Mouse (Mus musculus): ENCODE data around the gene Ttll10. TPM values are rescaled to one million over a fixed set of nuclear protein-coding genes. Genes with fewer than 3 reads are reported as not detected.

Gene Ttll10
- polyA plus RNA-seq, 1 experiment from 2014 or later: 0.38 TPM

DNA sequence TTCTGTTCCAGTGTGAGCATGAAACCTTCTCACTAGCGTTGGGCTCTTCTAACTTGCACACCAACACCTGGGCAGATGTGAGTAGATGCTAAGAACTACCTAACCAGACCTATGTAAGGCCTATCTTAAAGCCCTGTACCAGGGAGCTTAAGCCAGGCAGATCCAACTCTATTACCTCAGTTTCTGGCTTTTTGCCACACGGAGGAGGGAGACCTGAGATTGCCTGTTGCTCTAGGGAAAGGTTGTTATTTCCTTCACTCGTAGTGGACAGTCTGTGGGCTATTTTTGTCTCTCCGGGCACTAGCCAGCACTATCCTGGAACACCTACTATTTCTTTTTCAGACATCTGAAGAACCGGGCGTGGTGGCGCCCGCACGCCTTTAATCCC lies 5.3 kb upstream of the Ttll10 start:
- H3K27me3 ChIP-seq (ENCODE audit: control insufficient read depth, insufficient read depth, low read length): no peaks in the 10 kb centered on the region
- H3K36me3 ChIP-seq (replicated peaks; ENCODE audit: control insufficient read depth, insufficient read depth, low read depth, low read length): no peaks in the 10 kb centered on the region
- H3K9me3 ChIP-seq (replicated peaks; ENCODE audit: control insufficient read depth, low read length): no peaks in the 10 kb centered on the region
- no peak overlapping the region for H3K27ac ChIP-seq (replicated peaks; ENCODE audit: low read depth, low read length)
- no peaks in the 10 kb centered on the region for H3K4me1 ChIP-seq (ENCODE audit: control insufficient read depth, insufficient read depth, low read length)
- no peak overlapping the region for H3K4me2 ChIP-seq (ENCODE audit: low read depth, low read length)
- no peak overlapping the region for H3K9ac ChIP-seq (replicated peaks; ENCODE audit: low read length)
- no peak overlapping the region for H3K4me3 ChIP-seq (ENCODE audit: low read depth, low read length)
- WGBS: 84% methylated on average over 9 of the region's 9 CpGs
- ATAC-seq (replicated peaks; ENCODE audit: insufficient number of reproducible peaks, low FRiP score, low TSS enrichment, low read depth) (no peak), DNase-seq (ENCODE audit: low spot score) (no peak)

DNA sequence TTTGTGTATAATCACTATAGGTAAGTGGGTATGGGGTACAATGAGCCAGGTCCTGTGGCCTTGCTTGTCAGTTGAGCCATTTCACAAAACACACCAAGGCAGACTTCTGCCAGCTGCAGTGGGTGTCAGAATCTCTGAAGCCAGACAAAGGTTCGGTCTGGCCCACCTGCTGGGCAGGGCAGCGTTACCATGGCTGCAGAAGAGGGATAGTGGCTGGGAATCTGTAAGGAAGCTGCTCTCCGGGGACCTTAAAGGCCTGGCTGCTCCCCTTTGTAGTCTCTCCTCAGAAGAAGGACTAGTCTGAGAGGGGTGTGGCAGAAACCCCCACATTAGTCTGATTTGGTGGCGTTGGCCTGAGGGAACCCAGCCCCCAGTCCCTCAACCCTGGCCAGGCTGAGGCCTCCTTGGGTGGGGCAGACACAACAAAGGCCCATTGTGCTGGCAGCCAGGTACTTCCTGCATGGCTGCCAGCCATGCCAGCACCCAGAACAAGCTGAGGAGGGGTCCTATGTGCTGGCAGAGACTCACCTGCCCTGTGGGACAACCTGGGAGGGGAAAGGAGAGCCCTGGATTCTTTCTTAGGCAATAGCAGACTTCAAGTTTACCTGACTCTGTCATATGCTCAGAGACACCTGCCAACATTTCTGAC lies 4.8 kb upstream of the Ttll10 start:
- no peaks in the 10 kb centered on the region for H3K9me3 ChIP-seq (replicated peaks; ENCODE audit: control insufficient read depth, low read length)
- no peak for ATAC-seq (replicated peaks; ENCODE audit: insufficient number of reproducible peaks, low FRiP score, low TSS enrichment, low read depth)

DNA sequence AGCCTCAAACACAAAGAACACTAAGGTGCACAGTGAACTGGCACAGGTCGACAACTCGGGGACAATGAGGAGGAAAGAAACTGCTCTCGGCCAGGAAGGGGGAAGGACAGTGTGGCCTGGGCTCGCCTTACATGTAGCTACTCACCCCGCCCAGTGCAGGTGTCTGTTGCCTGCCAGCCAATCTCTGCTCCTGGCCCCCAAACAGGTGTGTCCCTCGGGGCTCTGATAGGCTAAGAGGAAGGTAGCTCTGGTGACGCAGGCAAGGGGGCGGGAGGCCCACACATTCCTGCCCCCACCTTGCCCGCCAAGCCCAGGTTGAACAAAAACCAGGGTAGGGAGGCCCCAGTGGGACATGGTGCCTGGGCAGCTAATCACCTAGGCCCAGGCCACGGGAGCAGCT lies 499 bp upstream of the Ttll10 start:
- ATAC-seq (replicated peaks; ENCODE audit: insufficient number of reproducible peaks, low FRiP score, low TSS enrichment, low read depth) (peak; percentile 77), DNase-seq (ENCODE audit: low spot score) (peak; percentile 59)
- 28% methylated on average over 10 of the region's 10 CpGs for WGBS
- H3K4me1 ChIP-seq (ENCODE audit: control insufficient read depth, insufficient read depth, low read length): no peaks in the 10 kb centered on the region
- no peaks in the 10 kb centered on the region for H3K36me3 ChIP-seq (replicated peaks; ENCODE audit: control insufficient read depth, insufficient read depth, low read depth, low read length)
- no peak overlapping the region for H3K9ac ChIP-seq (replicated peaks; ENCODE audit: low read length)
- no peak overlapping the region for H3K4me2 ChIP-seq (ENCODE audit: low read depth, low read length)
- no peak overlapping the region for H3K4me3 ChIP-seq (ENCODE audit: low read depth, low read length)
- no peaks in the 10 kb centered on the region for H3K9me3 ChIP-seq (replicated peaks; ENCODE audit: control insufficient read depth, low read length)
- H3K27me3 ChIP-seq (ENCODE audit: control insufficient read depth, insufficient read depth, low read length): no peaks in the 10 kb centered on the region
- H3K27ac ChIP-seq (replicated peaks; ENCODE audit: low read depth, low read length): no peak overlapping the region

More for the DNA sequence above, 4.8 kb upstream of the Ttll10 start:
- H3K27ac ChIP-seq (replicated peaks; ENCODE audit: low read depth, low read length): no peak overlapping the region
- H3K4me1 ChIP-seq (ENCODE audit: control insufficient read depth, insufficient read depth, low read length): no peaks in the 10 kb centered on the region
- H3K9ac ChIP-seq (replicated peaks; ENCODE audit: low read length): no peak overlapping the region
- H3K27me3 ChIP-seq (ENCODE audit: control insufficient read depth, insufficient read depth, low read length): no peaks in the 10 kb centered on the region
- H3K36me3 ChIP-seq (replicated peaks; ENCODE audit: control insufficient read depth, insufficient read depth, low read depth, low read length): no peaks in the 10 kb centered on the region
- no peak overlapping the region for H3K4me3 ChIP-seq (ENCODE audit: low read depth, low read length)
- no peak for DNase-seq (ENCODE audit: low spot score)
- 8% methylated on average over 4 of the region's 4 CpGs for WGBS
- H3K4me2 ChIP-seq (ENCODE audit: low read depth, low read length): no peak overlapping the region

DNA sequence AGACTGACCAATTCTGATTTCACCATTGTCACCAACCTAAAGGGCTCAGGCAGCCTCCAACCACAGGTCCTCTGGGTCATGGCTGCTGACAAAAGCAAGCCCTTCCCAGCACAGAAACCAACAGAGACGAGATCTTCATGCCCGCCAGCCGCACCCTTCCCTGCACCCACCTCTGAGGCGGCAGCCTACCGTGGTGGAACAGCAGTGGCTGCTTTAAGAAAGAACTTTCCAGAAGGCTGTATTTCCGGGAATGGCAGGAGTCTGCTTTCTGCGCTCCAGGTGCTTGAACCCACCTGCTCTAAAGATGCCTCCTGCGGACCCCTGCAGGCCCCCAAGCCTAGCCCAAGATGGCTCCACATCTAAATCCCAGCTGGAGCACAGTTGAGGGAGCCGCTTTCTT lies 388 bp downstream of the Ttll10 start:
- 60% methylated on average over 9 of the region's 9 CpGs for WGBS
- H3K4me2 ChIP-seq (ENCODE audit: low read depth, low read length): peak overlapping the region; percentile 24
- ATAC-seq (replicated peaks; ENCODE audit: insufficient number of reproducible peaks, low FRiP score, low TSS enrichment, low read depth): no peak; the same call in 1 of the 2 replicates

DNA sequence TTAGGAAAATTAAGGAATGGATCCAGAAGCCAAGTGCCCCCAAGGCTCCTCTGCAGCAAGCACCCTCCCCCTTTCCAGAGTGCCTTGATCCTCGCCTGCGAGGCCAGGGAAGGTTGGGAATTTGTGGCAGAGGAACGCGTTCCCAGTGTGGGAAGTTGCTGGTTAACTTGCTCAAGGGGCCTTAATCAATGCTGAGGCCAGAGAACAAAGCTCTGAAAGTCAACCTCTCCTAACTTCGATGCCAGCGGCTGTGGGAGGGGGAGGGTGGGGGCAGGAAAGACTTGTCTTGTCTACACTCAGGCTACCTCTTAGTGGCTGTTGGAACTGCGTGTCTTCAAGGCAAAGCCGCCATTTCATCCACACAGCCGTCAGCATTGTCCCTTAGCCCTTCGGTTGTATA lies 1.5 kb downstream of the Ttll10 start:
- no peaks in the 10 kb centered on the region for H3K36me3 ChIP-seq (replicated peaks; ENCODE audit: control insufficient read depth, insufficient read depth, low read depth, low read length)
- H3K4me1 ChIP-seq (ENCODE audit: control insufficient read depth, insufficient read depth, low read length): no peaks in the 10 kb centered on the region
- ATAC-seq (replicated peaks; ENCODE audit: insufficient number of reproducible peaks, low FRiP score, low TSS enrichment, low read depth) (no peak), DNase-seq (ENCODE audit: low spot score) (no peak)
- no peaks in the 10 kb centered on the region for H3K27me3 ChIP-seq (ENCODE audit: control insufficient read depth, insufficient read depth, low read length)
- H3K9ac ChIP-seq (replicated peaks; ENCODE audit: low read length): peak overlapping the region; percentile 7; the same call in 1 of the 2 replicates
- peak overlapping the region; percentile 7; the same call in 1 of the 2 replicates for H3K4me3 ChIP-seq (ENCODE audit: low read depth, low read length)
- WGBS: 49% methylated on average over 10 of the region's 10 CpGs
- peak overlapping the region; percentile 13 for H3K4me2 ChIP-seq (ENCODE audit: low read depth, low read length)
- H3K9me3 ChIP-seq (replicated peaks; ENCODE audit: control insufficient read depth, low read length): no peaks in the 10 kb centered on the region
- no peak overlapping the region for H3K27ac ChIP-seq (replicated peaks; ENCODE audit: low read depth, low read length)

More for the DNA sequence above, 388 bp downstream of the Ttll10 start:
- no peaks in the 10 kb centered on the region for H3K9me3 ChIP-seq (replicated peaks; ENCODE audit: control insufficient read depth, low read length)
- no peak overlapping the region for H3K27ac ChIP-seq (replicated peaks; ENCODE audit: low read depth, low read length)
- H3K9ac ChIP-seq (replicated peaks; ENCODE audit: low read length): no peak overlapping the region
- H3K36me3 ChIP-seq (replicated peaks; ENCODE audit: control insufficient read depth, insufficient read depth, low read depth, low read length): no peaks in the 10 kb centered on the region
- DNase-seq (ENCODE audit: low spot score): no peak
- peak overlapping the region; percentile 21 for H3K4me3 ChIP-seq (ENCODE audit: low read depth, low read length)
- H3K27me3 ChIP-seq (ENCODE audit: control insufficient read depth, insufficient read depth, low read length): no peaks in the 10 kb centered on the region
- no peaks in the 10 kb centered on the region for H3K4me1 ChIP-seq (ENCODE audit: control insufficient read depth, insufficient read depth, low read length)

DNA sequence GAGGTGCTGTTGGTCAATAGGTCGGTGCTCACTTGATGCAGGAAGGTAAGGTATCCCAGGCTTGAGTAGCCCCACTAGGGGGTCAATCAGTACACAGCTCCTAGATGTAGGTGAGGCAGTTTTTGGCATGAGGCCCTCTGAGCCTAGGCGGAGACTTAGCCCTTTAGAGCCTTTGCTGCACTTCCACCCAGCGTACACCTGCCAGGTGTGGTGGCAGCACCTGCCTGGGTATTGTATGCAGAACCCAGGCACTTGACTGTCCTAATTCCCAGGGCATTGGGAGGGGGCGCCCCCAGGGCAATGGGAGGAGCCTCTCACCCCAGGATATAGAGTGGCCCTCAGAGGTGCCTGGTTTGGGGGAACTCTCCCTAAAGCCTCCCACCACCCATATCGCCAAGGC lies 4.0 kb downstream of the Ttll10 start:
- WGBS: 87% methylated on average over 5 of the region's 5 CpGs
- Histone ChIP-seq H3K4me2 (ENCODE audit: low read depth, low read length) (no peak overlapping the region), H3K4me3 (ENCODE audit: low read depth, low read length) (no peak overlapping the region), H3K36me3 (replicated peaks; ENCODE audit: control insufficient read depth, insufficient read depth, low read depth, low read length) (no peaks in the 10 kb centered on the region), H3K4me1 (ENCODE audit: control insufficient read depth, insufficient read depth, low read length) (no peaks in the 10 kb centered on the region), H3K9me3 (replicated peaks; ENCODE audit: control insufficient read depth, low read length) (no peaks in the 10 kb centered on the region), H3K9ac (replicated peaks; ENCODE audit: low read length) (no peak overlapping the region), H3K27ac (replicated peaks; ENCODE audit: low read depth, low read length) (no peak overlapping the region), H3K27me3 (ENCODE audit: control insufficient read depth, insufficient read depth, low read length) (no peaks in the 10 kb centered on the region)
- no peak for ATAC-seq (replicated peaks; ENCODE audit: insufficient number of reproducible peaks, low FRiP score, low TSS enrichment, low read depth)
- no peak for DNase-seq (ENCODE audit: low spot score)

DNA sequence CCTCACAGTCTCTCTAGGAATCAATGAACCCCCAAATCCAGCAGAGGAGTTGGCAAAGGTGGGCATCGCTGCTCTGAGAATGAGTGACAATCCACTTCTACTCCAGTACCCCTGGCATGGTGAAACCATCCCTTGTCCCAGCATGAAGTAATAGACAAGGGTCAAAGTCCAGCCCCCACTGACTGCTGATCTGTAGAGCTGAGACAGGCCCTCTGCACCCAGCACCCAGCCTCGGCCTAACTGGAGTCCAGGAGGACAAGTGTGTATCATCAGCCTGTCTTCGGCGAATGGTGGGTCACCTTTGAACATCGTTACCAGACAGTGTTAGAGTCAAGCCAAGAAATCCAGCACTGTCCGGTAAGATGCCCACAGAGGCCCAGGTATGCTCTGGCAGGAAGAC lies 4.6 kb downstream of the Ttll10 start:
- DNase-seq (ENCODE audit: low spot score) (no peak), ATAC-seq (replicated peaks; ENCODE audit: insufficient number of reproducible peaks, low FRiP score, low TSS enrichment, low read depth) (no peak)
- Histone ChIP-seq H3K9me3 (replicated peaks; ENCODE audit: control insufficient read depth, low read length) (no peaks in the 10 kb centered on the region), H3K9ac (replicated peaks; ENCODE audit: low read length) (no peak overlapping the region), H3K27me3 (ENCODE audit: control insufficient read depth, insufficient read depth, low read length) (no peaks in the 10 kb centered on the region), H3K4me3 (ENCODE audit: low read depth, low read length) (no peak overlapping the region), H3K27ac (replicated peaks; ENCODE audit: low read depth, low read length) (no peak overlapping the region), H3K4me2 (ENCODE audit: low read depth, low read length) (no peak overlapping the region), H3K4me1 (ENCODE audit: control insufficient read depth, insufficient read depth, low read length) (no peaks in the 10 kb centered on the region), H3K36me3 (replicated peaks; ENCODE audit: control insufficient read depth, insufficient read depth, low read depth, low read length) (no peaks in the 10 kb centered on the region)
- WGBS: 93% methylated on average over 6 of the region's 6 CpGs

DNA sequence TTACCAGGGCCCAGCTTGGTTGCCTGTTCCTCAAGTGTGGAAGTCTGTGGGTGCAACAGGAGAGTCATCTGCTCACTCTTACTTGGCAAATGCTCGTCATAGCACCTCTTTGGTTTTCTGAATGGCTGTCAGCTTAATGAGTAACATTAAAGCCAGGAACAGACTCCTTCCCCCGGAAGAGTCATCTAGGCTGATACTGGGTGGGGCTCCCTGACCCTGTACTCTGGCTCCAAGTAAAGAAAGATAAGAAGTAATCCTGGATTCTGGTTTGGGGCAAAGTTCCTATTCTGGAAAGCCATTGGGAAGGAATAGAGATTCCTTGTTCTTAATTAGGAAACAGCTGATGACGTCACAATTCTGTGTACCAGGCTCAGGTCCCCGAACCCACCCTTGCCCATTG lies 5.1 kb downstream of the Ttll10 start:
- 83% methylated on average over 4 of the region's 4 CpGs for WGBS
- Histone ChIP-seq H3K36me3 (replicated peaks; ENCODE audit: control insufficient read depth, insufficient read depth, low read depth, low read length) (no peaks in the 10 kb centered on the region), H3K9ac (replicated peaks; ENCODE audit: low read length) (no peak overlapping the region), H3K27ac (replicated peaks; ENCODE audit: low read depth, low read length) (no peak overlapping the region), H3K27me3 (ENCODE audit: control insufficient read depth, insufficient read depth, low read length) (no peaks in the 10 kb centered on the region), H3K4me1 (ENCODE audit: control insufficient read depth, insufficient read depth, low read length) (no peaks in the 10 kb centered on the region), H3K9me3 (replicated peaks; ENCODE audit: control insufficient read depth, low read length) (no peaks in the 10 kb centered on the region), H3K4me2 (ENCODE audit: low read depth, low read length) (no peak overlapping the region), H3K4me3 (ENCODE audit: low read depth, low read length) (no peak overlapping the region)
- DNase-seq (ENCODE audit: low spot score) (no peak), ATAC-seq (replicated peaks; ENCODE audit: insufficient number of reproducible peaks, low FRiP score, low TSS enrichment, low read depth) (no peak)

Data from embryonic facial prominence, embryonic 11.5 days (tissue).